ENCODE assay signal across 17 mouse cellular contexts in the genomic region with DNA sequence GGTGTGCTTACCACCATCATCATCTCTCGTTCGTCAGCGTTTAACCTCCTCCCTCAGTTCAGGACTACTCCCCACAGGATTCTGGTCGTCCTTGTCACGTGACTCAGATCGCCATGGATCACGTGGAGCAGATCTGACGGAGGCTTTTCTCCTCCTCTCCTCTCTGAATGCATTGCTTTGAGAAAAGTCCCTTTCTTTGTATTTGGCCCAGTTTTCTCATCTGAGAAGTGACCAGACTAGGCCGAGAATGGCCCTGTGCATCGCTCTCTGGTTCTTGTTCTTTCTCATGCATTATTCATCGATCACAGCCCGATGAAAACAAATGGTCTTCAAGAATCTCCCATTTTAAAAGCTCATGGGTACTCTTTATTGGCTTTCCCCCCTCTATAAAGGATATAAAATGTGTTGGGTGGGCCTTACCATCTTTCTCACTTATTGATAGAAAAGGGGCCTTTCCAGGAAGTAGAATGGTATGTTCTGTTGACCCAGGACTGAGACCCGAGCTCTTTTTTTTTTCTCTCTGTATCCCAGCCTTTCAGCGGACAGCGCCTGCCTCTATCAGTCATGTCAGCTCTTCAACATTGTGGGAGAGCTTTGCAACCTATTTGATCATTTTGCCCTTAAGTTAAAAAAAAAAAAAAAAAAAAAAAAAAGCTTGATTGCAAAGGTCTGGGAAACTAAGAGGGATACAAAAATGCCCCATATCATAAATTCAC. TPM values are rescaled to one million over a fixed set of nuclear protein-coding genes. Genes with fewer than 3 reads are reported as not detected.
DNase-seq lines count a peak whose midpoint lies in the region; ATAC-seq and TF ChIP-seq lines count a peak whose summit lies in the region.
"Had no signal": no experiment of that assay in that cellular context is flagged by ENCODE, and none has a peak within 500 bp of the region (broad histone marks: within the 10 kb centered on the region; RNA-seq: fewer than 3 reads in every experiment).

No protein-coding gene starts in this region.

- H3K27me3 ChIP-seq in hindbrain, embryonic 10.5 days (ENCODE audit: insufficient read depth, poor library complexity, severe bottlenecking), result peaks cover 2% of the 10 kb centered on the region; the same call in 1 of the 2 replicates
- no peaks in the 10 kb centered on the region for H3K27me3 ChIP-seq in hindbrain, postnatal 0 days (ENCODE audit: insufficient read depth, low read length)
- peaks cover 4% of the 10 kb centered on the region; the same call in 1 of the 2 replicates for H3K27me3 ChIP-seq in midbrain, embryonic 10.5 days (ENCODE audit: low read depth, poor library complexity, severe bottlenecking)
- H3K27me3 ChIP-seq in midbrain, postnatal 0 days (ENCODE audit: insufficient read depth, low read length), result no peaks in the 10 kb centered on the region
- no peaks in the 10 kb centered on the region for H3K27me3 ChIP-seq in hindbrain, embryonic 16.5 days (replicated peaks; ENCODE audit: control insufficient read depth, insufficient read depth, low read length)
- H3K27me3 ChIP-seq in neural tube, embryonic 15.5 days (replicated peaks), result no peaks in the 10 kb centered on the region
- H3K27me3 ChIP-seq: embryonic facial prominence, embryonic 13.5 days had no signal

- H3K4me2 ChIP-seq in hindbrain, postnatal 0 days (ENCODE audit: low read depth, low read length), result no peak overlapping the region
- H3K4me2 ChIP-seq in midbrain, postnatal 0 days (ENCODE audit: low read depth, low read length, poor library complexity, severe bottlenecking), result no peak overlapping the region
- H3K4me2 ChIP-seq in hindbrain, embryonic 16.5 days (ENCODE audit: low read length), result no peak overlapping the region
- H3K4me2 ChIP-seq in neural tube, embryonic 15.5 days, result no peak overlapping the region
- H3K4me2 ChIP-seq: embryonic facial prominence, embryonic 13.5 days had no signal

- H3K4me3 ChIP-seq in hindbrain, embryonic 10.5 days, result no peak overlapping the region
- no peak overlapping the region for H3K4me3 ChIP-seq in hindbrain, postnatal 0 days (ENCODE audit: low read length)
- no peak overlapping the region for H3K4me3 ChIP-seq in midbrain, embryonic 10.5 days
- no peak overlapping the region for H3K4me3 ChIP-seq in midbrain, postnatal 0 days (ENCODE audit: low read depth, low read length)
- no peak overlapping the region for H3K4me3 ChIP-seq in hindbrain, embryonic 16.5 days (ENCODE audit: low read length)
- no peak overlapping the region for H3K4me3 ChIP-seq in neural tube, embryonic 15.5 days (replicated peaks)
- H3K4me3 ChIP-seq: embryonic facial prominence, embryonic 13.5 days; megakaryocyte, embryonic 14.5 days had no signal

- no peak for ATAC-seq in hindbrain, postnatal 0 days
- ATAC-seq in midbrain, postnatal 0 days (ENCODE audit: low FRiP score), result no peak
- no peak for ATAC-seq in hindbrain, embryonic 16.5 days
- ATAC-seq in neural tube, embryonic 15.5 days (ENCODE audit: low FRiP score), result no peak
- ATAC-seq: CD4-positive, CD25-positive, alpha-beta regulatory T cell, adult 4 months had no signal

- no peak for DNase-seq in hindbrain, embryonic 10.5 days (ENCODE audit: low spot score)
- no peak for DNase-seq in hindbrain, postnatal 0 days (ENCODE audit: low spot score)
- DNase-seq in midbrain, embryonic 10.5 days (ENCODE audit: low spot score), result no peak
- no peak for DNase-seq in midbrain, postnatal 0 days (ENCODE audit: low spot score)
- DNase-seq in heart, adult 18-20 months, result no peak
- DNase-seq: cerebellum, adult 2 months; right cerebral cortex, postnatal 14 days; thymus, postnatal 36 days had no signal

- no peaks in the 10 kb centered on the region for H3K9me3 ChIP-seq in hindbrain, embryonic 10.5 days
- H3K9me3 ChIP-seq in hindbrain, postnatal 0 days (ENCODE audit: low read length), result no peaks in the 10 kb centered on the region
- H3K9me3 ChIP-seq in midbrain, embryonic 10.5 days (replicated peaks), result no peaks in the 10 kb centered on the region
- H3K9me3 ChIP-seq in midbrain, postnatal 0 days (ENCODE audit: low read length), result no peaks in the 10 kb centered on the region
- H3K9me3 ChIP-seq in hindbrain, embryonic 16.5 days (ENCODE audit: control insufficient read depth, low read length), result no peaks in the 10 kb centered on the region
- H3K9me3 ChIP-seq in neural tube, embryonic 15.5 days (replicated peaks), result no peaks in the 10 kb centered on the region
- H3K9me3 ChIP-seq: embryonic facial prominence, embryonic 13.5 days; megakaryocyte, embryonic 14.5 days had no signal

- H3K36me3 ChIP-seq in hindbrain, embryonic 10.5 days, result no peaks in the 10 kb centered on the region
- no peaks in the 10 kb centered on the region for H3K36me3 ChIP-seq in hindbrain, postnatal 0 days (ENCODE audit: insufficient read depth, low read length)
- H3K36me3 ChIP-seq in midbrain, embryonic 10.5 days, result no peaks in the 10 kb centered on the region
- H3K36me3 ChIP-seq in midbrain, postnatal 0 days (ENCODE audit: insufficient read depth, low read length), result no peaks in the 10 kb centered on the region
- H3K36me3 ChIP-seq in hindbrain, embryonic 16.5 days (ENCODE audit: control insufficient read depth, insufficient read depth, low read length), result no peaks in the 10 kb centered on the region
- H3K36me3 ChIP-seq in neural tube, embryonic 15.5 days, result no peaks in the 10 kb centered on the region
- H3K36me3 ChIP-seq: embryonic facial prominence, embryonic 13.5 days had no signal

- H3K9ac ChIP-seq in hindbrain, postnatal 0 days (replicated peaks; ENCODE audit: low read length), result no peak overlapping the region
- no peak overlapping the region for H3K9ac ChIP-seq in midbrain, postnatal 0 days (replicated peaks; ENCODE audit: low read length, poor library complexity, severe bottlenecking)
- H3K9ac ChIP-seq in hindbrain, embryonic 16.5 days (ENCODE audit: low read depth, low read length), result no peak overlapping the region
- no peak overlapping the region for H3K9ac ChIP-seq in neural tube, embryonic 15.5 days (replicated peaks)
- H3K9ac ChIP-seq: embryonic facial prominence, embryonic 13.5 days had no signal

- TF ChIP-seq CTCF in hindbrain, postnatal 0 days (IDR thresholded peaks at IDR 0.05; ENCODE audit: low read depth), result no peak
- TF ChIP-seq CTCF in midbrain, postnatal 0 days (IDR thresholded peaks at IDR 0.05), result no peak

- WGBS in hindbrain, embryonic 10.5 days, result 68% methylated on average over 15 of the region's 15 CpGs
- 56% methylated on average over 15 of the region's 15 CpGs for WGBS in hindbrain, postnatal 0 days
- WGBS in midbrain, embryonic 10.5 days, result 75% methylated on average over 15 of the region's 15 CpGs
- 42% methylated on average over 15 of the region's 15 CpGs for WGBS in midbrain, postnatal 0 days
- 47% methylated on average over 15 of the region's 15 CpGs for WGBS in hindbrain, embryonic 16.5 days
- 19% methylated on average over 15 of the region's 15 CpGs for WGBS in neural tube, embryonic 15.5 days

- peaks cover 43% of the 10 kb centered on the region for H3K4me1 ChIP-seq in hindbrain, embryonic 10.5 days (replicated peaks)
- 0 out of 2 replicates have a peak, but pooled peaks cover 16% of the 10 kb centered on the region for H3K4me1 ChIP-seq in hindbrain, postnatal 0 days (ENCODE audit: insufficient read depth, low read length)
- H3K4me1 ChIP-seq in midbrain, embryonic 10.5 days, result peaks cover 67% of the 10 kb centered on the region
- peaks cover 3% of the 10 kb centered on the region; the same call in 1 of the 2 replicates for H3K4me1 ChIP-seq in midbrain, postnatal 0 days (ENCODE audit: insufficient read depth, low read length)
- peaks cover 8% of the 10 kb centered on the region for H3K4me1 ChIP-seq in hindbrain, embryonic 16.5 days (ENCODE audit: control insufficient read depth, insufficient read depth, low read depth, low read length)
- H3K4me1 ChIP-seq in neural tube, embryonic 15.5 days, result peaks cover 24% of the 10 kb centered on the region

- peak overlapping the region; percentile 82 for H3K27ac ChIP-seq in hindbrain, embryonic 10.5 days
- H3K27ac ChIP-seq in hindbrain, postnatal 0 days, result no peak overlapping the region
- peak overlapping the region; percentile 58 for H3K27ac ChIP-seq in midbrain, embryonic 10.5 days (replicated peaks)
- no peak overlapping the region for H3K27ac ChIP-seq in midbrain, postnatal 0 days (ENCODE audit: low read depth, low read length)
- H3K27ac ChIP-seq in hindbrain, embryonic 16.5 days (ENCODE audit: low read depth, low read length), result peak overlapping the region; percentile 41; the same call in 1 of the 2 replicates
- peak overlapping the region; percentile 23; the same call in 1 of the 2 replicates for H3K27ac ChIP-seq in neural tube, embryonic 15.5 days (replicated peaks)

RNA-seq across cellular contexts. Expression of gene Gm815, which starts 20.5 kb away (rescaled TPM):
- not detected in 2 replicates for polyA plus RNA-seq in hindbrain, embryonic 10.5 days (2016; fragmentation: Nextera tagmentation; extraction: Ambion mirVana)
- not detected in 2 replicates for total RNA-seq in hindbrain, postnatal 0 days (2014; rRNA removed)
- polyA plus RNA-seq in hindbrain, postnatal 0 days (2015; fragmentation: Nextera tagmentation; extraction: Ambion mirVana), result not detected in 2 replicates
- polyA plus RNA-seq in midbrain, embryonic 10.5 days (2016; fragmentation: Nextera tagmentation; extraction: Ambion mirVana), result not detected in 2 replicates
- total RNA-seq in midbrain, postnatal 0 days (2014; rRNA removed), result not detected in 2 replicates
- polyA plus RNA-seq in midbrain, postnatal 0 days (2015; fragmentation: Nextera tagmentation; extraction: Ambion mirVana), result not detected in 2 replicates
- polyA plus RNA-seq in hindbrain, embryonic 16.5 days (2015; fragmentation: Nextera tagmentation; extraction: Ambion mirVana), result not detected in 2 replicates
- polyA plus RNA-seq in neural tube, embryonic 15.5 days (2015; fragmentation: Nextera tagmentation; extraction: Ambion mirVana), result not detected in 2 replicates
- not detected for total RNA-seq in heart, adult 18-20 months (2021)
- total RNA-seq: hematopoietic stem cell, adult 5-6 weeks; layer of hippocampus, postnatal 25 days had no signal
- polyA plus RNA-seq: CD4-positive, CD25-positive, alpha-beta regulatory T cell, adult 4 months; cerebellum, adult 2 months; embryonic facial prominence, embryonic 13.5 days; limb, embryonic 11.5 days; liver, embryonic 16.5 days had no signal

Comparison
In these comparisons a context has a peak if more than half of its experiments do, and no peak if none do; other contexts are left out.
1. H3K27ac ChIP-seq: peak in hindbrain, embryonic 10.5 days (single experiment), midbrain, embryonic 10.5 days (single experiment), hindbrain, embryonic 16.5 days (single experiment) and neural tube, embryonic 15.5 days (single experiment); none in hindbrain, postnatal 0 days (single experiment) and midbrain, postnatal 0 days (single experiment).